Mouse (Mus musculus): ENCODE data around the gene Tubb5.
"Not testable (repeated sequence)": the region's sequence is repeated elsewhere in the genome, so short reads cannot be mapped to it uniquely, and the experiment has no call there.

Gene Tubb5

DNA sequence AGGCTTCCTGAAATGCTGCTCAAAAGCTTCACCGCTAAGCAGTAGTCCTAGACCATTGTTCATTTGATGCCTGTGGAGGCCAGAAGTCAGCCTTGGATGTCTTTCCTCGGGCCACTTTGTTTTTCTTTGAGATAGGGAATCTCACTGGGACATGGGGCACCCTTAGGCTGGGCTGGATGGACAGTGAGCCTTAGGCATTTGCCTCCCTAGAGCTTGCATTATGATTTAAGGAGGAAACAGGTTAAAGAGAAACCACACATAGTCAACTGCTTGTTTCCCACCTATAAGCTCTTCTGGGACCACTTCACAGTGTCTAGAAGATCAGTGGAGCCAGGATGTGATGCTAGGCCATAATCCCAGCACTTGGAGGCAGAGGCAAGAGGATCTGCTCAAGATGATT is 21.7 kb upstream of the Tubb5 start:
- no peak for DNase-seq

GRCm38 (mm10) chr17:35859371-35859770 is 21.3 kb upstream of the Tubb5 start:
- DNase-seq, result no peak

DNA sequence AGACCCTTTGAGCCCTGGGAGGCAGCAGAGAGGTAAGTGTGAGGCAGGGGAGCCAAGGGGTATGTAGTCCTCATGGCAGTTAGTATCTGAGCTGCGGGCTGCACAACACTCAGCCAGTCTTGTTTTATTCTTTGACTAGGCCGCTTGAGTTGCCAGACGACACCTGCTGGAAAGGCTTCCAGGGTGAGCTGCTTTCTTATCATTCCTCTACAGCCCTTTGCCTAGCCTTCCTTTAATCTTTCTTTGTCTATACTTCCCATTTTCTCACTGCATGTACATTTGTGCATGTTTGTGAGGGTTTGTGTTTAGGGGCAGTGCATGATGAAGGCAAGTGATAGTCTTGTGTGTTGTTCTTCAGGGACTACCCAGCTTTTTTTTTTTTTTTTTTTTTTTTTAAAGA is 12.9 kb upstream of the Tubb5 start:
- no peak for DNase-seq

DNA sequence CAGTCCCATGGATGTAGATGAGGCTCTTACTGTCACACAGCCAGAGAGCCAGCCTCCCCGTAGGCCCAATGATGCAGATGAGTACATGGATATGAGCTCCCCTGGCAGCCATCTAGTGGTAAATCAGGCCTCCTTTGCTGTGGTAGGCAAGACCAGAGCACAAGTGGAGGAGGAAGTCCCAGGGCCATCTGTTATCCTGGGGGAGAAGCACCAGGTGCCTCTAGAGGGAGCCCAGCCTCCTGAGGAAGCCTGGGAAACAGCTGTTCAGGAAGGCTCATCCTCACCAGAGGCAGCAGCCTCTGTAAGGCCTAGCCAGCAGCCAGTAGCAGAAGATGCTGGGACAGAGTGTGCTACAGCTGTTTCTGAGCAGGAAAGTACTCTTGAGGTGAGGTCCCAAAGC is 10.0 kb upstream of the Tubb5 start:
- no peak for DNase-seq

DNA sequence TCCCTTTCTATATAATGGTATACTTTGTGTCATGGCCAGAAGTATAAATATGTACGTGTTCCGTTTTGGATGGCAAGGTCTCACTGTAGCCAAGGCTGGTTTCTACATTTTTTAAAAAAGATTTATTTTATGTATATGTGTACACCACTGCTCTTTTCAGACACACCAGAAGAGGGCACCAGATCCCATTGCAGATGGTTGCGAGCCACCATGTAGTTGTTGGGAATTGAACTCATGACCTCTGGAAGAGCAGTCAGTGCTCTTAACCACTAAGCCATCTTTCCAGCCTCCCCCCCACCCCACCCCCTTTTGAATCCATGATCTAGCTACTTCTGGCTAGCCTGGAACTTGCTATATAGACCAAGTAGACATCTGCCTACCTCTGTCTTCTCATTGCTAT is 5.4 kb upstream of the Tubb5 start:
- no peak for DNase-seq

DNA sequence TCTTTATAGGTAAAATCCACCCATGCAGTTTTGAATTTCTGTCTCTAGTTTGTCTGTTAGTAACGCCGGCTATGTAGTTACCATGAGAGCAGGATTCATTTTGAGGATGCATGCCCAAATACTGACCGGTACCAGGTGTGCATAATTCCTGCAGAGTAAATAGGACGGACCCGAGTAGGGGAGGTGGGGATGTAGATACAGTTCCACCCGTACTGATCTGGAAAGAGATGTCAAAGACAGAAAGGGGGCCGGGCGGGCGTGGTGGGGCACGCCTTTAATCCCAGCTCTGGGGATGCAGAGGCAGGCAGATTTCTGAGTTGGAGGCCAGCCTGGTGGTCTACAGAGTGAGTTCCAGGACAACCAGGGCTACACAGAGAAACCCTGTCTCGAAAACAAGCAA is 3.9 kb upstream of the Tubb5 start:
- DNase-seq, result no peak

DNA sequence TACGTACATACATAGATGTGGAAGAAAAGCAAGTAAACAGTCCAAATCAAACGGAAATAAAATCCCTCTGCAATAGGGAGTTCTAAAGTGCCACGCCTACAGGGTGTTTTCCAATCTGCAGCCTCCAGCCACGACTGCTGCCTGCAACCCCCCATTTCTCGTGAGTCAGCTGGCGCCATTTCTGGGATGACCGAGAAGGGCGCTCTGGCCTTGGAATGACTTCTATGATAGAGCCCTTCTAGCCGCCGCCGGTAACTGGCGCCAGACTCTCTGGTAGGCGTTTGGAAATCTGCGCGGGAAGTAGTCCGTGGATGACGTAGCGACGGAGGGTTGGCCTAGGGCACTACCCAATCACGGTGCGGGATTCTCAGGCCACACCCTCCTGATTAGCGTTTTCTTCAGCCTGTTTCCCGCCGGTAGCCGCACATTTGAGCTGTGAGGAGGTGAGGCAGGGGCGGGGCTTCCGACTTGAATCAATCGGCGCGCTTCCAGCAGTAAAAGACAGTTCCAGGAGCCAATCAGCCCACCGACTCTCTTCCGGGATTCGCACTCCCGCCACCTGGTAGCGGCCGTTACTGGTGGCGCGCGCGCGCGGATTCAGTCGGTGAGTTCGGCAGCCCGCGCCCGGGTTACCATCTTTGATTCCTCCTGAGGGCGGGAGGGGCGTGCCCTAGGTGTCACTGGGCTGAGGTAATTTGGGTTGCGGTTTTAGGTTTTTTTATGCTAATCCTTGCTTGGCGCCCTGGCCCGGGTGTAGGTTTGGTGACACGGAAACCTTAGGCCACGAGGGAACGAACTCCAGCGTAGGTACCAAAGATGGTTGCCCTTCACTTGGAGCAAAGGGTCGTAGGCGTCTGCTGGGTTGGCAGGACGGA is 3.2 kb upstream of the Tubb5 start, which contains the start of gene Mdc1:
Mdc1 (plus strand) TSS at position 440 of the 875 bp plus-strand sequence.
- peak; percentile 99 for DNase-seq

GRCm38 (mm10) chr17:35840561-35840960 is 2.5 kb upstream of the Tubb5 start:
- DNase-seq, result no peak

DNA sequence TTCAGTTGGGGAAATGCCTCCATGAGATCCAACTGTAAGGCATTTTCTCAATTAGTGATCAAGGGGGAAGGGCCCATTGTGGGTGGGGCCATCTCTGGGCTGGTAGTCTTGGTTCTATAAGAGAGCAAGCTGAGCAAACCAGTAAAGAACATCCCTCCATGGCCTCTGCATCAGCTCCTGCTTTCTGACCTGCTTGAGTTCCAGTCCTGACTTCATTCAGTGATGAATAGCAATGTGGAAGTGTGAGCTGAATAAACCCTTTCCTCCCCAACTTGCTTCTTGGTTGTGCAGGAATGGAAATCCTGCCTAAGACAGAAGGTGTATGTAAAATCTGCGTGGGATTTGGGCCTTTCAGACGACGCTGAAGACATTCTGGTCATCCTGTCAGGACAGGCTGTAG is 896 bp upstream of the Tubb5 start:
- DNase-seq, result not testable (repeated sequence)

DNA sequence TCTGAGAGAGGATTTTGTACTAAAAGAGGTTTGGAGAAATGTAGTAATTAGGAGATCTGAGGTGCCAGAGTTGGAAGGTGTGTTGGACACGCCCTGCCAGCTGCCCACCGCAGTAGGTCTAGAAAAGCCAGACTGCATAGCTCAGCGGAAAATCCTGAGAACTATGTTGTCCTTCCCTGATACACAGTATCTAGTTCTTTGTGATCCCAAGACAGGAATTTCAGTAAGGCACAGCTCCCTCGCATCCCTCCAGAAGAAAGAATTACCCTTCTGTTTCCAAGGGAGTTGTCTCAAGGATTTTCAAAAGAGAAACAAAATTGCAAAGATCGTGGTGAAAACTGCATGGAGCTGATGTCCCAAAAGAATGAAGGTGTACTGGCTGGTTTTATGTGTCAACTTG is 464 bp upstream of the Tubb5 start:
- DNase-seq, result peak in 1 of 2 experiments; percentile 43

GRCm38 (mm10) chr17:35837487-35837886 is 619 bp downstream of the Tubb5 start:
- DNase-seq, result peak; percentile 72 to 82

- DNase-seq, result peak; percentile 86 to 87
These were observed 1.1 kb downstream of the Tubb5 start for GRCm38 (mm10) chr17:35836991-35837422.

- DNase-seq, result peak; percentile 94 to 97
These were observed 1.7 kb downstream of the Tubb5 start for GRCm38 (mm10) chr17:35836178-35836965.

GRCm38 (mm10) chr17:35835424-35836140 is 2.5 kb downstream of the Tubb5 start:
- DNase-seq, result peak; percentile 36 to 57

GRCm38 (mm10) chr17:35834696-35835422 is 3.2 kb downstream of the Tubb5 start:
- DNase-seq, result peak in 1 of 2 experiments; percentile 68

GRCm38 (mm10) chr17:35833894-35834293 is 4.2 kb downstream of the Tubb5 start:
- no peak for DNase-seq

- DNase-seq, result peak; percentile 38 to 40
These were observed 4.8 kb downstream of the Tubb5 start for GRCm38 (mm10) chr17:35833239-35833751.

DNA sequence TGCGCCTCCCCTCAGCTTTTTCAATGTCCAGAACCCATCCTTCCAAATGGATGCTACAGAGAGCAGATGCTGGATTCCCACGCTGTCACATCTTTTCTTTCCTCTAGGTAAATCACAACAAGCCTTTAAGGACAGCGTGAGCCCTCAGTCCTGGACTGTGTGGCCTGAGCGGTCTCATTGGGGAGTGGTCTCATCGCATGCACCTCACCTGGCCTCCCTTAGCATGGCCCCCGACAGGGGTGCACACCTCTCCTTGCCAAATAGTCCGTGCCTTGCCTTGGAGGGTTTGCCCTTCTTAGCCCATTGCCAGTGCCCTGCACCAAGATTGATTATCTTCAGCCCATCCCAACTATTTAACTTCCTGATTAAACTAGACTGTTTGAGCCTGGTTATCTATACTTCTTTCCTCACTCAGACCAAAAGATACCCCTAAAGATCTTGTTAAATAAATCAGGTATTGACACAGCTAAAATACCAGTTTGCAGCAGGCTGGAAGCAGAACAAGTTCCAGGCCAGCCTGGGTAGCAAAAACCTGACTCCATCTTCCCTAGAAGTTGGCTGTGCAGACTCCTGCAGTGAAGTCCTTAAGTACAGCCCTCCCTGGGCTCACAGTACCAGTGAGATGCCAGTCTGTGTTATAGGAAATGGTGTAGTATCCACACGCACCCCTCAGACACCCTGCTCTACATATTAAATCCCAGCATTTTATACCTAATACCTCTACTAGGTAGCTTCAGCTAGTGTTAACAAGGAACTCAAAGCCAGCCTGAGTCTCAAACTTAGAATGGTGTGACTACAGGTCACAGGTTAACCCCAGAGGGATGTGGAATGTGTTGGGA is 5.5 kb downstream of the Tubb5 start:
- DNase-seq, result no peak

- DNase-seq, result peak; percentile 77 to 87
These were observed 8.4 kb downstream of the Tubb5 start for GRCm38 (mm10) chr17:35829737-35830136.

DNA sequence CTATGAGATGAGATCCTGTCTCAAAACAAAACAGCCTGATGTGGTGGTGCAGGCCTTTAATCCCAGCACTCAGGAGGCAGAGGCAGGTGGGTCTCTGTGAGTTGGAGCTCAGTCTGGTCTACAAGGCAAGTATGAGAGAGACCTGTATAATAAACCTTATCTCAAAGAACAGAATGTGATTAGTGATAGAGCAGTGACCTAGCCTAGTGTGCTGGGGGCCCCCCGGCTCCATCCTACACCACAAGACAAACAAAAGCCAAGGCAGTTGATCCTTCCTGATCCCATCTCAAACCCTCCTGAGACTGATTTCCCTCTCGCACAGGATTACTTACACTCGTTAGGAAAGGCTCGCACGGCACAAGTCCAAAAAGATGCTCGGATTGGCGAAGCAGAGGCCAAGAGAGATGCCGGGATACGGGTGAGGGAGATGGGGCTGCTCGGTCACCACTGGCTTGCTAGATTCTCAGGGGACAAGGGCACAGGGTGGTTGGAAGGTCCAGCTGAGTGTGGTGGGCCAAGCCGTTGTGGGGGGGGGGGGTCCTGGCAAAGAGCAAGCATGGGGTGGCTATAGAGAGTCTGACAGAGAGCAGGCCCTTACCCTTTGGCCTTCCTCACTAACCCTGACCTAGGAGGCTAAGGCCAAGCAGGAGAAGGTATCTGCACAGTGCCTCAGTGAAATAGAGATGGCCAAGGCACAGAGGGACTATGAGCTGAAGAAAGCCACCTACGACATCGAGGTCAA is 12.8 kb downstream of the Tubb5 start:
- no peak for DNase-seq
